Mouse (Mus musculus) lung, postnatal 0 days (tissue): Measurements from ENCODE around the gene Polm.

ENCODE experiments used
- CTCF ChIP-seq: IDR thresholded peaks from 2 replicates; pipeline ENCODE4 v1.5.1; 2016; ENCODE audit warnings: antibody characterized with exemption, mild to moderate bottlenecking
- EP300 ChIP-seq: IDR thresholded peaks from 2 replicates; pipeline ENCODE4 v1.6.1; 2016; ENCODE audit warnings: antibody characterized with exemption, mild to moderate bottlenecking, control low read depth

- no peak for TF ChIP-seq CTCF
- no peak for TF ChIP-seq EP300
Observed at GRCm38 (mm10) chr11:5873192-5873591, 35.4 kb upstream of the Polm start.
